Mouse (Mus musculus) heart, adult 2 months (tissue): ENCODE measurements around the gene Unc13a.

Experiments
- CTCF ChIP-seq: fragments of 200-600 bp; IDR thresholded peaks from 2 replicates; pipeline ENCODE4 v1.8.1; 2022; ENCODE audit warnings: antibody characterized with exemption, mild to moderate bottlenecking, moderate library complexity
- EP300 ChIP-seq: fragments of 200-500 bp; IDR thresholded peaks from 2 replicates; pipeline ENCODE4 v1.6.1; 2011; ENCODE audit warnings: low read depth, low read length, control low read depth; ENCODE audit not compliant: insufficient read depth
- POLR2A ChIP-seq: fragments of 200-500 bp; IDR thresholded peaks from 2 replicates; pipeline ENCODE4 v1.6.1; 2011; ENCODE audit warnings: mild to moderate bottlenecking, low read depth, low read length, control low read depth; ENCODE audit not compliant: insufficient read depth

- TF ChIP-seq POLR2A (no peak), CTCF (no peak), EP300 (no peak)
Observed at GRCm38 (mm10) chr8:71665331-71666130, 6.0 kb downstream of the Unc13a start.
